Mouse (Mus musculus) liver, embryonic 16.5 days (tissue): ENCODE data around the gene Numa1. TPM values are rescaled to one million over a fixed set of nuclear protein-coding genes. Genes with fewer than 3 reads are reported as not detected.

Experiments
- ATAC-seq: fragments of 200-750 bp; cut with Nextera tagmentation; 2 replicates; pipeline ENCODE4 v1.8.0; 2017; ENCODE audit warnings: low read depth, mild to moderate bottlenecking, moderate number of reproducible peaks, moderate library complexity
- H3K27ac ChIP-seq: fragments of 300-500 bp; sonication (generic); 2 replicates; pipeline ENCODE4 v1.5.1; 2014; ENCODE audit warnings: mild to moderate bottlenecking, low read length
- H3K27me3 ChIP-seq: fragments of 300-500 bp; sonication (generic); 2 replicates; pipeline ENCODE4 v1.6.1; 2014; ENCODE audit warnings: low read depth, low read length, mixed read lengths; ENCODE audit not compliant: control insufficient read depth, insufficient read depth
- H3K36me3 ChIP-seq: fragments of 300-500 bp; sonication (generic); 2 replicates; pipeline ENCODE4 v1.6.1; 2014; ENCODE audit warnings: mild to moderate bottlenecking; ENCODE audit not compliant: control insufficient read depth, insufficient read depth
- H3K4me1 ChIP-seq: fragments of 300-500 bp; sonication (generic); 2 replicates; pipeline ENCODE4 v1.6.1; 2014; ENCODE audit warnings: low read depth, low read length, mixed read lengths; ENCODE audit not compliant: control insufficient read depth
- H3K4me2 ChIP-seq: fragments of 300-500 bp; sonication (generic); 2 replicates; pipeline ENCODE4 v1.6.1; 2014; ENCODE audit warnings: low read depth, low read length, mixed read lengths
- H3K4me3 ChIP-seq: fragments of 300-500 bp; sonication (generic); 2 replicates; pipeline ENCODE4 v1.5.1; 2014; ENCODE audit warnings: low read depth, mild to moderate bottlenecking, low read length
- H3K9ac ChIP-seq: fragments of 300-500 bp; sonication (generic); 2 replicates; pipeline ENCODE4 v1.6.1; 2014; ENCODE audit warnings: low read depth, low read length
- H3K9me3 ChIP-seq: fragments of 300-500 bp; sonication (generic); replicated peaks from 2 replicates; pipeline ENCODE4 v1.6.1; 2016; ENCODE audit warnings: low read length; ENCODE audit not compliant: control insufficient read depth
- WGBS: fragments of 180-500 bp; shearing (Covaris S2); extraction: QIAGEN DNeasy Blood & Tissue Kit; methylation state at CpG from one replicate; pipeline ENCODE4 v1.1.7; 2014; ENCODE audit not compliant: insufficient replicate concordance; 5-methylcytosine and 5-hydroxymethylcytosine counted together
- polyA plus RNA-seq: library from polyadenylated mRNA; unstranded; fragments of >200 nt; fragmentation: Nextera tagmentation; extraction: Ambion mirVana; gene quantifications from 2 replicates; pipeline ENCODE4 v1.2.1, GENCODE M21; 2015

Numa1 gene
- polyA plus RNA-seq, 1 experiment from 2014 or later, result 32.1 TPM

DNA sequence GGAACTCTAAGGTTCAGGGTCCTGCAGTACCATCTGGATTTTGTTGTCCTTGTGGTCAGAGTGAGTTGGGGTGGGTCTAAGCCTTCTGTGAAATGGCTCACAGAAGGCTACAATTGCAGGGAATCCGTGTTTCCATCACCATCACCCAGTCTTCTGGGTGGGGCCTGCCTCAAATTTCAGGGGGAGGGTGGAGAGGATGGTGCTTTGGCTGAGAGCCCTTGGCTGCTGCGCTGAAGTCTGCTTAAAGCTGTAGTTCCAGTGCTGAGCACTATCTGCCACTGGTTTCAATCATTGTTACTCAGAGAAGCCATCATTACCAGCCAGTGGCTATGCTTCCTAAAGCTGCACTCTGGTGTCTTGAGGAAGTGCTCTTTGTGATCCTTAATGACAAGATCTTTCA lies 40.6 kb downstream of the Numa1 start:
- no peaks in the 10 kb centered on the region for H3K27me3 ChIP-seq
- WGBS, result 61% methylated on average over 2 of the region's 2 CpGs
- no peak for ATAC-seq
- H3K4me3 ChIP-seq, result no peak overlapping the region
- H3K4me2 ChIP-seq, result no peak overlapping the region
- H3K9ac ChIP-seq, result no peak overlapping the region
- H3K27ac ChIP-seq, result no peak overlapping the region
- H3K36me3 ChIP-seq, result no peaks in the 10 kb centered on the region
- H3K9me3 ChIP-seq, result no peaks in the 10 kb centered on the region
- peaks cover 21% of the 10 kb centered on the region for H3K4me1 ChIP-seq

DNA sequence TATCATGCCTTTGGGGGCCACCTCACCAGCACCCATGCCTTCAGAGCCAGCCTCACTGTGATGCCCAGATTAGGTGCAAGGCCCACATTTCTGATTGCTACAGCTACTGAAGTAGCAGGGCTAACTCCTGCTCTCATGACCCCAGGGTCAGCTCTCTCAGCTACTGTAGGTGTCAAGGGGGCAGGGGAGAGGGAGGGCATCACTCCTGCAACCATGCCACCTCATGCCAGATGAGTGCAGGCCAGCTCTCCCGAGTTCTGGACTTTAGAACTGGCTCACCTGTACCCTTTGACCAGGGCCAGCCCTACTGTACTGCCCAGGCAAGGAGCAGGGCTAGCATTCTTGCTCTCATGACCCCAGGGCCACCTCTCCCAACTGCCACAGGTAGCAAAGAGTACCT lies 48.8 kb downstream of the Numa1 start:
- H3K4me2 ChIP-seq, result no peak overlapping the region
- no peak overlapping the region for H3K27ac ChIP-seq
- H3K27me3 ChIP-seq, result no peaks in the 10 kb centered on the region
- peaks cover 3% of the 10 kb centered on the region; the same call in 1 of the 2 replicates for H3K36me3 ChIP-seq
- no peak for ATAC-seq
- WGBS, result 75% methylated on average over 1 of the region's 1 CpGs
- no peaks in the 10 kb centered on the region for H3K9me3 ChIP-seq
- H3K9ac ChIP-seq, result no peak overlapping the region
- H3K4me1 ChIP-seq, result no peaks in the 10 kb centered on the region
- H3K4me3 ChIP-seq, result no peak overlapping the region

DNA sequence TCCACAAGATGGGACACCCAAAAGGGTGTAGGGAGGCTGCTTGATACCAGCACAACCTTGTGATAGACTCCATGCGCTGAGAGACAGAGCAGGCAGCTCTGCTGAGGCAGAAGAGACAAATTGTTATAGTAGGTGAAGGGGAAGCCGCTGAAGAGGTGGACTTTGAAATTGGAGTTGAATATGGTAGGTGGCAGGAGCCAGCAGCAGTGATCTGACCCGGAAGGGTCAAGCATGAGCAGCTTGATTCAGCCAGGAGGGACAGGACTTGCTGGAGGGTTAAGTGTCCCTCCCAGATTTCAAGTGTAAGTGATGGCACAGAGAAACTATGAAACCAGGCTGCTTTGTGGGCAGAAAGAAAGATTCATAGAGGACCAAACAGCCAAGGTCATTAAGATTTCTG lies 51.2 kb downstream of the Numa1 start:
- H3K27ac ChIP-seq, result no peak overlapping the region
- no peaks in the 10 kb centered on the region for H3K9me3 ChIP-seq
- no peaks in the 10 kb centered on the region for H3K27me3 ChIP-seq
- no peak overlapping the region for H3K9ac ChIP-seq
- H3K4me2 ChIP-seq, result no peak overlapping the region
- no peak for ATAC-seq
- no peaks in the 10 kb centered on the region for H3K4me1 ChIP-seq
- H3K4me3 ChIP-seq, result no peak overlapping the region
- H3K36me3 ChIP-seq, result peaks cover 21% of the 10 kb centered on the region
- WGBS, result 89% methylated on average over 3 of the region's 3 CpGs

DNA sequence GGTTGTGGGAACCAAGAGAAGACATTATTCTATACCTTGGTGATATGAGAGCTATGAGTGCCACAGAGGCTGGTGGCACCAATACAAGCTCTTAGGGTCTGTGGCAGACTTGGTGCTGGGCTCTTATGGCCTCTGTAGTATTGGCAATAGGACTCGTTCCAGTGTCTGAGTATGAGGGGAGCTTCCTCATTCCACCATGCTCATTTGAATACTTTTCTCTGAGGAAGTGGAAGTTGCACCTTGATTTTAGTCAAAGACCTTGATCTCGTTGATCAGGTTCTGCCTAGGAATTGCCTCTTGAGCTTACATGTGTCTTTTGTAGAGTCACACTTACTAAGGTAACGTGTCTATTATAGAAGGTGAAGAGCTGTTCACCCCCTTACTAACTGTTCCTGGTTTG lies 60.3 kb downstream of the Numa1 start:
- Histone ChIP-seq H3K36me3 (peaks cover 83% of the 10 kb centered on the region), H3K4me3 (no peak overlapping the region), H3K9me3 (no peaks in the 10 kb centered on the region), H3K27me3 (no peaks in the 10 kb centered on the region), H3K4me2 (no peak overlapping the region), H3K4me1 (no peaks in the 10 kb centered on the region), H3K27ac (no peak overlapping the region), H3K9ac (no peak overlapping the region)
- WGBS, result 82% methylated on average over 3 of the region's 3 CpGs
- ATAC-seq, result no peak

DNA sequence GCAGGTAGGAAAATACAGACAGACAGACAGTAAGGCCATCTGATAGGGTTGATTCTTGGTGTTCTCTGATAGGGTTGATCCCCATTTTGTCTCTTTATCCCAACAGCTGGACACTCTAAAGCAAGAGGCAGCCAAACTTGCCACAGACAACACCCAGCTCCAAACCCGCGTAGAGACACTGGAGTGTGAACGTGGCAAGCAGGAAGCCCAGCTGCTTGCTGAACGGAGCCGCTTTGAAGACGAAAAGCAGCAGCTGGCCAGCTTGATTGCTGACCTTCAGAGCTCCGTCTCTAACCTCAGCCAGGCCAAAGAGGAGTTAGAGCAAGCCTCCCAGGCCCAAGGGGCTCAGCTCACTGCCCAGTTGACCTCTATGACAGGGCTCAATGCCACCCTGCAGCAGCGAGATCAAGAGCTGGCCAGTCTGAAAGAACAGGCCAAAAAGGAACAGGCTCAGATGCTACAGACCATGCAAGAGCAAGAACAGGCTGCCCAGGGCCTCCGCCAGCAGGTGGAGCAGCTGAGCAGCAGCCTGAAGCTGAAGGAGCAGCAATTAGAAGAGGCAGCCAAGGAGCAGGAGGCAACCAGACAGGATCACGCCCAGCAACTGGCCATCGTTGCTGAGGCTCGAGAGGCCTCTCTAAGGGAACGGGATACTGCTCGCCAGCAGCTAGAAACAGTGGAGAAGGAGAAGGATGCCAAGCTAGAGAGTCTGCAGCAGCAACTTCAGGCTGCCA lies 64.5 kb downstream of the Numa1 start:
- Histone ChIP-seq H3K27me3 (no peaks in the 10 kb centered on the region), H3K4me1 (no peaks in the 10 kb centered on the region; the same call in 1 of the 2 replicates), H3K9me3 (no peaks in the 10 kb centered on the region), H3K4me3 (no peak overlapping the region), H3K36me3 (peaks cover 88% of the 10 kb centered on the region), H3K4me2 (no peak overlapping the region), H3K27ac (no peak overlapping the region), H3K9ac (no peak overlapping the region)
- WGBS, result 72% methylated on average over 14 of the region's 14 CpGs
- no peak for ATAC-seq

DNA sequence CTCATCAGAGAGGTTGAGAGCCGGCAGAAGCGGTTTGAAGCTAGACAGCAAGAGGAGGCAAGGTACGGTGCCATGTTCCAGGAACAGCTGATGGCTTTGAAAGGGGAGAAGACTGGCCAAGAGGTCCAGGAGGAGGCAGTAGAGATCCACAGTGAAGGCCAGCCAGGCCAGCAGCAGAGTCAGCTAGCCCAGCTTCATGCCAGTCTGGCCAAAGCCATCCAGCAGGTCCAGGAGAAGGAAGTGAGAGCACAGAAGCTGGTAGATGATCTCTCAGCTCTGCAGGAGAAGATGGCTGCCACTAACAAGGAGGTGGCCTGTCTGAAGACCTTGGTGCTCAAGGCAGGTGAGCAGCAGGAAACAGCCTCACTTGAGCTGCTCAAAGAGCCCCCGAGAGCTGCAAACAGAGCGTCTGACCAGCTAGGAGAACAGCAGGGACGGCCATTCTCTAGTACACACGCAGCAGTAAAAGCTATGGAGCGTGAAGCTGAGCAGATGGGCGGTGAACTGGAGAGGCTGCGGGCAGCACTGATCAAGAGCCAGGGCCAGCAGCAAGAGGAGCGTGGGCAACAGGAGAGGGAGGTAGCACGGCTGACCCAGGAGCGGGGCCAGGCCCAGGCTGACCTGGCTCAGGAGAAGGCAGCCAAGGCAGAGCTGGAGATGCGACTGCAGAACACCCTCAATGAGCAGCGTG lies 65.7 kb downstream of the Numa1 start:
- 96% methylated on average over 15 of the region's 15 CpGs for WGBS
- H3K4me2 ChIP-seq, result no peak overlapping the region
- no peaks in the 10 kb centered on the region for H3K9me3 ChIP-seq
- H3K4me3 ChIP-seq, result no peak overlapping the region
- no peak overlapping the region for H3K9ac ChIP-seq
- peaks cover 8% of the 10 kb centered on the region for H3K4me1 ChIP-seq
- no peak for ATAC-seq
- H3K27me3 ChIP-seq, result no peaks in the 10 kb centered on the region
- no peak overlapping the region for H3K27ac ChIP-seq
- peaks cover 81% of the 10 kb centered on the region for H3K36me3 ChIP-seq

DNA sequence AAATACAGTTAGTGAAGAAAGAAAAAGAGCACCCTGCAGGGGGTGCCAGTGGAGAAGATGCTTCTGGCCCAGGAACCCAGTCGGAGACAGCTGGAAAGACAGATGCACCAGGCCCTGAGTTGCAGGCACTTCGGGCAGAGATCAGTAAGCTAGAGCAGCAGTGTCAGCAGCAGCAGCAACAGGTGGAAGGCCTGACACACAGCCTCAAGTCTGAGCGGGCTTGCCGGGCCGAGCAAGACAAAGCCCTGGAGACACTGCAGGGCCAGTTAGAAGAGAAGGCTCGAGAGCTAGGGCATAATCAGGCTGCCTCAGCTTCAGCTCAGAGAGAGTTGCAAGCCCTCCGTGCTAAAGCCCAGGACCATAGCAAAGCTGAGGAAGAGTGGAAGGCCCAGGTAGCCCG lies 66.4 kb downstream of the Numa1 start:
- H3K36me3 ChIP-seq, result peaks cover 80% of the 10 kb centered on the region
- H3K27me3 ChIP-seq, result no peaks in the 10 kb centered on the region
- H3K4me1 ChIP-seq, result peaks cover 10% of the 10 kb centered on the region
- no peaks in the 10 kb centered on the region for H3K9me3 ChIP-seq
- H3K4me3 ChIP-seq, result no peak overlapping the region
- H3K4me2 ChIP-seq, result no peak overlapping the region
- ATAC-seq, result no peak
- 94% methylated on average over 8 of the region's 8 CpGs for WGBS
- H3K27ac ChIP-seq, result no peak overlapping the region
- no peak overlapping the region for H3K9ac ChIP-seq

DNA sequence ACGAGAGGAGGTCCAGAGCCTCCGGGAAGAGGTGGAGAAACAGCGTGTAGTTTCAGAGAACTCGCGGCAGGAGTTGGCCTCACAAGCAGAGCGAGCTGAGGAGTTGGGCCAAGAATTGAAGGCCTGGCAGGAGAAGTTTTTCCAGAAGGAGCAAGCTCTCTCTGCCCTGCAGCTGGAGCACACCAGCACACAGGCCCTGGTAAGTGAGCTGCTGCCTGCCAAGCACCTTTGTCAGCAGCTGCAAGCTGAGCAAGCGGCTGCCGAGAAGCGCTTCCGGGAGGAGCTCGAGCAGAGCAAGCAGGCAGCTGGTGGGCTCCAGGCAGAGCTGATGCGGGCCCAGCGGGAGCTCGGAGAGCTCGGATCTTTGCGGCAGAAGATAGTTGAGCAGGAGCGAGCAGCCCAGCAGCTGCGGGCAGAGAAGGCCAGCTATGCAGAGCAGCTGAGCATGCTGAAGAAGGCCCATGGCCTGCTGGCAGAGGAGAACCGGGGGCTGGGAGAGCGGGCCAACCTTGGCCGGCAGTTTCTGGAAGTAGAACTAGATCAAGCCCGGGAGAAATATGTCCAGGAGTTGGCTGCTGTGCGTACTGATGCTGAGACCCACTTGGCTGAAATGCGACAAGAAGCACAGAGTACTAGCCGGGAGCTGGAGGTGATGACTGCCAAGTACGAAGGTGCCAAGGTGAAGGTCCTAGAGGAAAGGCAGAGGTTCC lies 67.2 kb downstream of the Numa1 start:
- Histone ChIP-seq H3K4me2 (no peak overlapping the region), H3K36me3 (peaks cover 73% of the 10 kb centered on the region), H3K9me3 (no peaks in the 10 kb centered on the region), H3K4me1 (peaks cover 17% of the 10 kb centered on the region), H3K4me3 (no peak overlapping the region), H3K27me3 (no peaks in the 10 kb centered on the region), H3K9ac (no peak overlapping the region), H3K27ac (no peak overlapping the region)
- ATAC-seq, result no peak
- 93% methylated on average over 26 of the region's 26 CpGs for WGBS

DNA sequence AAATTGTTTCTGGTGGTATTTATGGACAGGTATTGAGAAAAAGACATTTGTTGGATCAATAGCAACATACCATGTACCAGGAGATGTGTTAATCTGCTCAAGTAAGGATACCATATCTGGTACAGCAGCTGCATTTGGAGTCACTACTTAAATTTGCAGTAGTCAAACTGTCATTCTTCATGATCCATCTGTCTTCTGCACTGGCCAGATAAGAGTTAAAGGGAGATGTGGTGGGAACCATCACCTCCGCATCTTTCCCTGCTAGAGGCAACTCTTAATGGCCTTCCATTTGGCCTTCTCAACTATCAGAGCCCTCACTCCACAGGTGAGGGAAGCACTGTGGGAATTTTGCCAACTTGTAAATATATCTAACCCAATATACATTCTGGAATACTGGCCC lies 72.6 kb downstream of the Numa1 start:
- Histone ChIP-seq H3K4me3 (no peak overlapping the region), H3K9me3 (no peaks in the 10 kb centered on the region), H3K4me1 (peaks cover 26% of the 10 kb centered on the region), H3K27me3 (no peaks in the 10 kb centered on the region), H3K27ac (peak overlapping the region; percentile 33; the same call in 1 of the 2 replicates), H3K4me2 (peak overlapping the region; percentile 27), H3K9ac (no peak overlapping the region), H3K36me3 (peaks cover 59% of the 10 kb centered on the region)
- ATAC-seq, result peak; percentile 86
- WGBS, result 35% methylated on average over 1 of the region's 1 CpGs
